Mouse (Mus musculus) heart, embryonic 16.5 days (tissue): ENCODE results near the gene Rpl36a-ps1. TPM values are rescaled to one million over a fixed set of nuclear protein-coding genes. Genes with fewer than 3 reads are reported as not detected.
"Not testable (repeated sequence)": the region's sequence is repeated elsewhere in the genome, so short reads cannot be mapped to it uniquely, and the experiment has no call there.

ENCODE experiments used
- ATAC-seq: fragments of 200-750 bp; cut with Nextera tagmentation; replicated peaks from 2 replicates; pipeline ENCODE4 v1.8.0; 2017; ENCODE audit warnings: moderate number of reproducible peaks; ENCODE audit not compliant: insufficient read depth, low FRiP score; ENCODE audit errors: extremely low read depth
- H3K27ac ChIP-seq: fragments of 300-500 bp; sonication (generic); 2 replicates; pipeline ENCODE4 v1.5.1; 2014; ENCODE audit warnings: mild to moderate bottlenecking, low read length, control low read depth, moderate library complexity
- H3K27me3 ChIP-seq: fragments of 300-500 bp; sonication (generic); 2 replicates; pipeline ENCODE4 v1.6.1; 2014; ENCODE audit warnings: low read length, mixed read lengths; ENCODE audit not compliant: control insufficient read depth, insufficient read depth
- H3K36me3 ChIP-seq: fragments of 300-500 bp; sonication (generic); 2 replicates; pipeline ENCODE4 v1.6.1; 2014; ENCODE audit not compliant: control insufficient read depth, insufficient read depth
- H3K4me1 ChIP-seq: fragments of 300-500 bp; sonication (generic); 2 replicates; pipeline ENCODE4 v1.6.1; 2014; ENCODE audit warnings: low read length, mixed read lengths; ENCODE audit not compliant: control insufficient read depth, insufficient read depth
- H3K4me2 ChIP-seq: fragments of 300-500 bp; sonication (generic); 2 replicates; pipeline ENCODE4 v1.6.1; 2014; ENCODE audit warnings: low read depth, mild to moderate bottlenecking, control low read depth, low read length
- H3K4me3 ChIP-seq: fragments of 300-500 bp; sonication (generic); 2 replicates; pipeline ENCODE4 v1.5.1; 2014; ENCODE audit warnings: mild to moderate bottlenecking, control low read depth, low read length
- H3K9ac ChIP-seq: fragments of 300-500 bp; sonication (generic); 2 replicates; pipeline ENCODE4 v1.6.1; 2014; ENCODE audit warnings: low read length, control low read depth
- H3K9me3 ChIP-seq: fragments of 300-500 bp; sonication (generic); replicated peaks from 2 replicates; pipeline ENCODE4 v1.6.1; 2016; ENCODE audit warnings: low read length; ENCODE audit not compliant: control insufficient read depth
- WGBS: fragments of 180-500 bp; shearing (Covaris S2); extraction: QIAGEN DNeasy Blood & Tissue Kit; methylation state at CpG from one replicate; pipeline ENCODE4 v1.1.7; 2014; 5-methylcytosine and 5-hydroxymethylcytosine counted together
- polyA plus RNA-seq: library from polyadenylated mRNA; unstranded; fragments of >200 nt; fragmentation: Nextera tagmentation; extraction: Ambion mirVana; gene quantifications from 2 replicates; pipeline ENCODE4 v1.2.1, GENCODE M21; 2015

Gene Rpl36a-ps1
- 4.4 TPM in 1 of 2 replicates, not detected in the other for polyA plus RNA-seq

DNA sequence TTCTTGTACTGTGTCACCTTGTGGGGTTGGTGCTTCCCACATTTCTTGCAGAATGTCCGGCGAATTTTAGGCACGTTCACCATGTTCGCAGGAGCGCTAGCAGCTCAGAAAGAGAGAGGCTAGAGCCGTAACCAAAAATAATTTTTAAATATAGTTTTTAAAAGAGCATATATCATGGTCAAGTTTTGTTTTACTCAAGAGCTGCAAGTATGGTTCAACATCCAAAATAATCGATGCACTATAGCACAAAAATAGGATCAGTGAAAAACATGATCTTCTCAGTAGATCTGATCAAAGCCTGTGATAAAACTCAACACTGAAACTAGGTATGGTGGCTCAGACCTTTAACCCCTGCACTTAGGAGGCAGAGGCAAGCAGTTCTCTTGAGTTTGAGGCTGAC lies at the start of gene Rpl36a-ps1:
Rpl36a-ps1 (minus strand) TSS at position 101 of the 400 bp plus-strand sequence.
- H3K9me3 ChIP-seq = no peaks in the 10 kb centered on the region
- H3K9ac ChIP-seq = no peak within 1 kb of the TSS
- no peaks in the 10 kb centered on the region for H3K27me3 ChIP-seq
- no peak within 1 kb of the TSS for H3K27ac ChIP-seq
- H3K4me3 ChIP-seq = no peak within 1 kb of the TSS
- ATAC-seq = no peak
- H3K36me3 ChIP-seq = no peaks in the 10 kb centered on the region
- H3K4me2 ChIP-seq = no peak within 1 kb of the TSS
- no peaks in the 10 kb centered on the region for H3K4me1 ChIP-seq
- 96% methylated on average over 7 of the region's 7 CpGs for WGBS

DNA sequence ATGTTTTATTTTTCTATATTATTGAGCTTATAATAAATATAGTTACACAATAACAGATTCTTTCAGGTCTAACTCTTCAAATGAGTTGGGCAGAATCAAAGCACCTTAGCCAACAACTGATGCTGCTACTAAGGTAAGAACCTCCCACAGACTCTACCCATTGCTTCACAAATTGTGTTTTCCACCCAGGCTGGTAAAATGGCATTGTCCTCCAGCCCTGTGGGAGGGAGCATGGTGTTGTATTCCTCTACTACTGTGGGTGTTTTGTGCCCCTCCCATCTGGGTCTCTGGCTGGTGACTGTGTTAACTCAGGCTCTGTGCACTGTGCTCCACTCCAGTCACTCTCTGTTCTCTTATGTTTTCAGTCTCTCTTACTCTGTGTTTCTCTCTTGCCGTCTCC lies 49.4 kb upstream of the Rpl36a-ps1 start:
- H3K27ac ChIP-seq = no peak overlapping the region
- peaks cover 3% of the 10 kb centered on the region; the same call in 1 of the 2 replicates for H3K36me3 ChIP-seq
- H3K4me3 ChIP-seq = no peak overlapping the region
- no peak for ATAC-seq
- H3K27me3 ChIP-seq = no peaks in the 10 kb centered on the region
- no peaks in the 10 kb centered on the region for H3K9me3 ChIP-seq
- 46% methylated on average over 1 of the region's 1 CpGs for WGBS
- H3K4me2 ChIP-seq = peak overlapping the region; percentile 88
- H3K4me1 ChIP-seq = peaks cover 35% of the 10 kb centered on the region
- H3K9ac ChIP-seq = 0 out of 2 replicates have a peak overlapping the region, but pooled peaks have one; percentile 15

DNA sequence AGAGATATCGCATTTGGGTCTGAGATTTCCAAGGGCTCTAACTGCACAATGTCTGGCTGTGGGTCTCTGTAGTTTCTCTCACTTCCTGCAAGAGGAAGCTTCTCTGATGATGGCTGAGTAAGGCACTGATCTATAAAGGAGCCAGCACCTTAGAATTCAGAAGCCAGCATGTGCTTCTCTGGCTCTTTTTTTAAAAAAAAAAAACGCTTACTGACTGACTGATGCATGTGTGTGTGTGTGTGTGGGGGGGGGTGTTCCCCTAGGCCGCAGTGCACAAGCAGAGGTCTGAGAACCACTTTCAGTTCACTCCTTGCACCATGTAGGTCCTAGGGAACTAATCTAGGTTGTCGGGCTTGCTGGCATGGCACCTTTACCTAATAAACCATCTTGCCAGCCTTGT lies 47.3 kb upstream of the Rpl36a-ps1 start:
- 48% methylated on average over 4 of the region's 4 CpGs for WGBS
- no peaks in the 10 kb centered on the region for H3K27me3 ChIP-seq
- no peak overlapping the region for H3K4me3 ChIP-seq
- peak overlapping the region; percentile 45 for H3K9ac ChIP-seq
- H3K36me3 ChIP-seq = peaks cover 16% of the 10 kb centered on the region
- peak overlapping the region; percentile 20; the same call in 1 of the 2 replicates for H3K27ac ChIP-seq
- peaks cover 28% of the 10 kb centered on the region for H3K4me1 ChIP-seq
- H3K4me2 ChIP-seq = peak overlapping the region; percentile 40
- no peak for ATAC-seq
- no peaks in the 10 kb centered on the region for H3K9me3 ChIP-seq

DNA sequence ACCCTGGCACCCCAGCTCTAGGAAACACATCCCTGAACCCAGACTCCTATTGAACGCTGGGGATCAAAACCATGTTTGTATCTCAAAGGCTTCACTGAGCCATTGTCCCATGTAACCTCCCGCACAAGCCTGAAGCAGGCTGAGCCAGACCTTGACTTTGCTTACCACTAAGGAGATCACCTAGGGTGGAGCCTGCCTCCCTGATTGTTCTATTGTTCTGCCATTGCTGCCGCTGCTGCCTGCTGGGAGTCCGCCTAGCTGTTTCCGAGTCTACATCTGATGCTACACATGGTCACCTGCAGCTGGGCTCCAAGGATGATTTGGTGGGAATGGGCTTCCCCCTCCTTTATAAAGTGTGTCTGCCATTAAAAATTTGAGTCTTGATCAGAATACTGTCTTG lies 45.2 kb upstream of the Rpl36a-ps1 start:
- WGBS = 77% methylated on average over 5 of the region's 5 CpGs
- H3K36me3 ChIP-seq = peaks cover 20% of the 10 kb centered on the region
- not testable (repeated sequence) for H3K9ac ChIP-seq

DNA sequence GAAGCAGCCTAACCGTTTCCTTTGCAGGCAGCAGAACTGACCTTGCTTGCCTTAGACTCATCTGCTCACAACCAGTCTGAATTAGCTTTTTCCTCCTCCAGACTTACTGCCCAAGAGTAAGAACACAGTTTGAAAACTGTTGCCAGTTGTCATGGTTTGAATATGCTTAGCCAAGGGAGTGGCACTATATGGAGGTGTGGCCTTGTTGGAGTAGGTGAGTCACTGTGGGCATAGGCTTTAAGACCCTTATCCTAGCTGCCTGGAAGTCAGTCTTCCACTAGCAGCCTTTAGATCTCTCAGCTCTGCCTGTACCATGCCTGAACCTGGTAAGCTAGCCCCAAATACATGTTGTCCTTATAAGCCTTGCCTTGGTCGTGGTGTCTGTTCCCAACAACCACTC lies 43.6 kb upstream of the Rpl36a-ps1 start:
- H3K9ac ChIP-seq = no peak overlapping the region
- WGBS = 81% methylated on average over 2 of the region's 2 CpGs
- peaks cover 26% of the 10 kb centered on the region for H3K36me3 ChIP-seq
- no peaks in the 10 kb centered on the region for H3K27me3 ChIP-seq
- peaks cover 14% of the 10 kb centered on the region for H3K4me1 ChIP-seq
- H3K9me3 ChIP-seq = no peaks in the 10 kb centered on the region
- no peak overlapping the region for H3K4me2 ChIP-seq
- no peak overlapping the region for H3K4me3 ChIP-seq
- H3K27ac ChIP-seq = no peak overlapping the region
- no peak for ATAC-seq

More for the DNA sequence above, 45.2 kb upstream of the Rpl36a-ps1 start:
- H3K4me2 ChIP-seq, H3K27ac ChIP-seq, H3K4me3 ChIP-seq, ATAC-seq, H3K9me3 ChIP-seq, H3K27me3 ChIP-seq: not testable (repeated sequence)
- peaks cover 23% of the 10 kb centered on the region for H3K4me1 ChIP-seq

DNA sequence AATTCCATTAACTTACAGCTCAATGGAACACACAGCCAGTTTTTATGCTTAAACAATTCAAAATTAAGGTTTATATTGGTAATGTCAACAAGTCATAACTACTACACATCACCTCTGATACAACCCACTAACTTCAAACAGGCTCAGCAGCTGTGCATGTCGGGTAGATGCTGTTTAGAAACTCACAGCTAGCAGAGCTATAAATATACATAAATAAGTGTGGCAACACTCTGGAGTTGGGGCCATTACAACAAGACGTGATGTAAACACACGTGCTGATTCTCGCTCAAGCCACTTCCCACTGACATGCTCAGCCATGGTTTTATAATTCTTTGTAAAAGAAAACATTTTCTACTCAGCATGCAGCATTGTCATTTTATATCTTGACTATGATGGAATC lies 41.9 kb upstream of the Rpl36a-ps1 start:
- Histone ChIP-seq H3K4me2 (no peak overlapping the region), H3K27ac (no peak overlapping the region), H3K9me3 (no peaks in the 10 kb centered on the region), H3K9ac (no peak overlapping the region), H3K4me3 (no peak overlapping the region), H3K27me3 (no peaks in the 10 kb centered on the region), H3K4me1 (peaks cover 2% of the 10 kb centered on the region), H3K36me3 (peaks cover 32% of the 10 kb centered on the region)
- ATAC-seq = no peak
- 41% methylated on average over 4 of the region's 4 CpGs for WGBS

DNA sequence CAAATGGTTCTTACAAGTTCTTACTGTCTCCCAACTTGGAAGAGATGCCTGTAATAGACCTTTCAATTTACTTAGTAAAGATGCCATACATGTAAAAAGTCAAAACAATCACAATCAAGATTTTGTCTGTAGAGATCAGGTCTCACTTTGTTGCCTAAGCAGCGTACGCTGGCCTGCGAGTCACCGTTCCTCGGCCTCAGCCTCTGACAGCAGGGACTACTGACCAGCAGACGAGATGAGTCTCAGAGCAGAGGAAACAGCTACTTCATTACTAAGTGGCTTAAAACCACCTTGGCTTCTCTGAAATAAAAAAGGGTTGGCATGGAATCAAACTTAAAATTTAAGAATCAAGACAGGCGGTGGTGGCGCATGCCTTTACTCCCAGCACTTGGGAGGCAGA lies 40.7 kb upstream of the Rpl36a-ps1 start:
- H3K9me3 ChIP-seq, H3K4me3 ChIP-seq, ATAC-seq, H3K9ac ChIP-seq, H3K27ac ChIP-seq, H3K4me2 ChIP-seq, H3K4me1 ChIP-seq, H3K27me3 ChIP-seq: not testable (repeated sequence)
- WGBS = 92% methylated on average over 8 of the region's 8 CpGs
- H3K36me3 ChIP-seq = peaks cover 32% of the 10 kb centered on the region

DNA sequence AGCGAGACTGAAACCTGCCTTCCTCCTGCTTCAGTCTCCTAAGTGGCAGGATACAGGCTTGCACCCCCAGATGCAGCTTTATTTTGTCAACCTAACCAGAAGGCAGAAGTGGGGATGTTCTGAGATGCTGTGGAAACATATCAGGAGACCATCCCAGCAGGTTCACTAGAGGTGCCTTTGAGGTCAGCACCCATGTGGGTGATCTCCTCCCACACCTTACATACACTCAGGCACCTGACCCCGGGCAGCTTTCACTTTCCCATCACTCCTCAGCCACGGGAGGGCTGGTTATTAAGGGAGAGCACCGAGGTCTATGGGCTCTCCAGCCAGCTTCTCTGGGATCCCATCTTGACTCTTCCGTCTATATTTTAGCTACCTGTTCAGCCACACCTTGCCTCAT lies 38.5 kb upstream of the Rpl36a-ps1 start:
- H3K9me3 ChIP-seq = no peaks in the 10 kb centered on the region
- no peak overlapping the region for H3K4me3 ChIP-seq
- ATAC-seq = no peak
- no peak overlapping the region for H3K4me2 ChIP-seq
- peaks cover 5% of the 10 kb centered on the region; the same call in 1 of the 2 replicates for H3K4me1 ChIP-seq
- H3K27ac ChIP-seq = no peak overlapping the region
- WGBS = 79% methylated on average over 5 of the region's 5 CpGs
- no peaks in the 10 kb centered on the region for H3K27me3 ChIP-seq
- H3K9ac ChIP-seq = no peak overlapping the region
- H3K36me3 ChIP-seq = peaks cover 20% of the 10 kb centered on the region

DNA sequence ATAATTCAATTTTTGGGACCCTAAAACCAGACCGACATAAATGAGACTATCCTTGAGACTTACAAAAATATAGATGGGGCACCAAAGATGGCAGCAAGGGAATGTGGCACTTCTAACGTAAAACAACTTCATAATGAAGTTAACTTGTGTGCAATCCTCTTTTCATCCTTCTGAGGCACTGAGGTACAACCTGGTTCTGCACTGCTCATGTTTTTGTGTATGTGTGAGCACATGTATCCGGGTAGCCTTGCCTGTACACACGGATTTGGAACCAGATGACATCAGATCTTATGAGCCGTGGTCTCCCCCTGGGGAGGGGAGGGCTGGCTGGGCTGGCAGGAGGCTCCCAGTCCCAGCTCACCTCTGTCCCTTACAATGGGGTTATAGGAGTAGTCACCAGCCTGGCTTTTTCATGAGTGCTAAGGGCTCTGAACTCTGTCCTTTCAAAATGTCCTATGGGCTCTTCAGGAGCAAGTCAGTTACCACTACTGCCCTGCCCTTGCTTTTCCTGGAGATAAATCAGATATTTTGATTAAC lies 37.3 kb upstream of the Rpl36a-ps1 start:
- H3K9me3 ChIP-seq = no peaks in the 10 kb centered on the region
- H3K27ac ChIP-seq = no peak overlapping the region
- WGBS = 87% methylated on average over 5 of the region's 5 CpGs
- no peak for ATAC-seq
- peaks cover 17% of the 10 kb centered on the region for H3K36me3 ChIP-seq
- no peaks in the 10 kb centered on the region for H3K27me3 ChIP-seq
- no peak overlapping the region for H3K4me3 ChIP-seq
- no peak overlapping the region for H3K9ac ChIP-seq
- H3K4me1 ChIP-seq = peaks cover 5% of the 10 kb centered on the region; the same call in 1 of the 2 replicates
- H3K4me2 ChIP-seq = no peak overlapping the region
